Mouse (Mus musculus) thymus, adult 2 months (tissue): ENCODE data around the gene Fbxw7.

Experiments used
- CTCF ChIP-seq: fragments of 200-500 bp; IDR thresholded peaks from 2 replicates; pipeline ENCODE4 v1.5.1; 2012; ENCODE audit warnings: mild to moderate bottlenecking, control low read depth, low read length, moderate library complexity, borderline replicate concordance; ENCODE audit not compliant: control insufficient read depth, poor library complexity, insufficient read depth; ENCODE audit errors: extremely low read depth
- POLR2A ChIP-seq: fragments of 200-500 bp; IDR thresholded peaks from 2 replicates; pipeline ENCODE4 v1.6.1; 2012; ENCODE audit warnings: mild to moderate bottlenecking, low read length, control low read depth, moderate library complexity; ENCODE audit not compliant: control insufficient read depth, poor library complexity, insufficient read depth; ENCODE audit errors: extremely low read depth

DNA sequence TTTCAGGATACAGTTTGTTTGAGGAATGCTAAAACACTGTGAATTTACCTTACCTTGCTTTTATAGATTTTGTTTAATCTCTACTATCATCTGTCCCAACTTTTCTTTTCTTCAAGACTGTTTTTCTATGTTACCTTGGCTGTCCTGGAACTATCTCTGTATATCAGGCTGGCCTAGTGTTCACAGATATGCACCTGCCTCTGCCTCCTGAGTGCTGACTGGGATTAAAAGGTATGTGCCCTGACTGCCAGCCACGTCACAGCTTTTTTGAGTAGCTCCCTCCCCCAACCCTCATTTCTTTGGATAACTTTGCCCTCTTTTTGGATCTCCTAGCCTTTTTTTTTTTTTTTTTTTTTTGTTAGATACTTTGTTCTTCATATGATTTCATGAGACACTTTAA, 1.9 kb downstream of the Fbxw7 start:
- TF ChIP-seq CTCF (no peak), POLR2A (no peak)
